Comparison of ENCODE assay signal across 8 mouse cellular contexts in the genomic region with DNA sequence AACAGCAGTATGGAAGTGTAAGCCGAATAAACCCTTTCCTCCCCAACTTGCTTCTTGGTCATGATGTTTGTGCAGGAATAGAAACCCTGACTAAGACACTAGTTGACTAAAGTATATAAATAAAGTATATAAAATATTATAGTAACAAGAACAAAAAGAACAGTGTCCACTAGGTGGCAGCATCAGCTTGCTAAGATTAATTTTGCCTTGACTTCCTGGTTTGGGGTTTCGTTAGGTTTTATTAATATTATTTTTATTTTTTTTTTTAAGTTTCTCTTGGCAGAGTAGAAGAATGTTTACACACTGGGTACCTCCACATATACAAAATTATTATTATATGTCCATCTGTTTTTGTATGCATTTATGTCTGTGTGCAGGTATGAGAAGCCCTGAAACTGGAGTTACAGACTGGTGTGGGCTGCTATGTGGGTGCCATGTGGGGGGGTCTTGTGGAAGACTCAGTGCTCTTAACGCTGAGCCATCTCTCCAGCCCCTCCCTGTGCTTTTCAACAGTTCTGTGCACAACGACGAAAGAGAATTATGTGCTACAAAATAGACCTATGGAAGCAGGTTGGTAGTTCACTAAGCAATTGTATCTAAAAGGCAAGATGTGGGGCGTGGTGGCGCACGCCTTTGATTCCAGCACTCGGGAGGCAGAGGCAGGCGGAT. TPM values are rescaled to one million over a fixed set of nuclear protein-coding genes. Genes with fewer than 3 reads are reported as not detected.
DNase-seq lines count a peak whose midpoint lies in the region; ATAC-seq and TF ChIP-seq lines count a peak whose summit lies in the region.

No protein-coding gene starts in this region.

- H3K36me3 ChIP-seq in heart, embryonic 12.5 days, result no peaks in the 10 kb centered on the region
- no peaks in the 10 kb centered on the region for H3K36me3 ChIP-seq in kidney, postnatal 0 days (ENCODE audit: insufficient read depth, low read length)
- no peaks in the 10 kb centered on the region for H3K36me3 ChIP-seq in lung, embryonic 15.5 days

- peak overlapping the region; percentile 50 for H3K4me2 ChIP-seq in heart, embryonic 12.5 days
- H3K4me2 ChIP-seq in kidney, postnatal 0 days (ENCODE audit: low read length), result 0 out of 2 replicates have a peak overlapping the region, but pooled peaks have one; percentile 3
- peak overlapping the region; percentile 41 for H3K4me2 ChIP-seq in lung, embryonic 15.5 days

- DNase-seq in urinary bladder, postnatal 25 days (ENCODE audit: low spot score), result peak; percentile 38
- no peak for DNase-seq in urinary bladder, postnatal 4 days (ENCODE audit: low spot score in 2 of 2)
- DNase-seq in c-Kit-positive CD71-positive TER-119-positive erythroid progenitor cells, embryonic 14.5 days (ENCODE audit: low spot score), result peak; percentile 75
- peak; percentile 88 for DNase-seq in kidney, postnatal 0 days (ENCODE audit: low spot score)
- peak; percentile 89 for DNase-seq in retina, embryonic 14.5 days (ENCODE audit: low spot score)
- no peak for DNase-seq in ovary, postnatal 36 days (ENCODE audit: low spot score)

- H3K9ac ChIP-seq in heart, embryonic 12.5 days, result no peak overlapping the region
- H3K9ac ChIP-seq in kidney, postnatal 0 days (ENCODE audit: low read depth, low read length), result no peak overlapping the region
- no peak overlapping the region for H3K9ac ChIP-seq in lung, embryonic 15.5 days

- H3K4me1 ChIP-seq in heart, embryonic 12.5 days (replicated peaks), result no peaks in the 10 kb centered on the region
- H3K4me1 ChIP-seq in kidney, postnatal 0 days (replicated peaks; ENCODE audit: insufficient read depth, low read length), result no peaks in the 10 kb centered on the region
- H3K4me1 ChIP-seq in lung, embryonic 15.5 days, result peaks cover 4% of the 10 kb centered on the region; the same call in 1 of the 2 replicates

- H3K4me3 ChIP-seq in heart, embryonic 12.5 days, result no peak overlapping the region
- no peak overlapping the region for H3K4me3 ChIP-seq in kidney, postnatal 0 days (replicated peaks; ENCODE audit: low read depth, low read length)
- no peak overlapping the region for H3K4me3 ChIP-seq in lung, embryonic 15.5 days

- peaks cover 49% of the 10 kb centered on the region for H3K27me3 ChIP-seq in heart, embryonic 12.5 days (replicated peaks)
- no peaks in the 10 kb centered on the region for H3K27me3 ChIP-seq in kidney, postnatal 0 days (ENCODE audit: insufficient read depth, low read length)
- peaks cover 39% of the 10 kb centered on the region for H3K27me3 ChIP-seq in lung, embryonic 15.5 days

- H3K9me3 ChIP-seq in heart, embryonic 12.5 days (replicated peaks), result no peaks in the 10 kb centered on the region
- no peaks in the 10 kb centered on the region for H3K9me3 ChIP-seq in kidney, postnatal 0 days (replicated peaks; ENCODE audit: low read length)
- no peaks in the 10 kb centered on the region for H3K9me3 ChIP-seq in lung, embryonic 15.5 days

- peak; percentile 77 for TF ChIP-seq CTCF in kidney, postnatal 0 days (IDR thresholded peaks at IDR 0.05; ENCODE audit: low read depth)

- H3K27ac ChIP-seq in heart, embryonic 12.5 days (ENCODE audit: poor library complexity, severe bottlenecking), result no peak overlapping the region
- no peak overlapping the region for H3K27ac ChIP-seq in kidney, postnatal 0 days
- H3K27ac ChIP-seq in lung, embryonic 15.5 days, result no peak overlapping the region

- 29% methylated on average over 10 of the region's 10 CpGs for WGBS in heart, embryonic 12.5 days
- WGBS in kidney, postnatal 0 days, result 41% methylated on average over 10 of the region's 10 CpGs
- WGBS in lung, embryonic 15.5 days, result 32% methylated on average over 10 of the region's 10 CpGs

- ATAC-seq in heart, embryonic 12.5 days (ENCODE audit: insufficient number of reproducible peaks, low FRiP score), result no peak
- ATAC-seq in kidney, postnatal 0 days (replicated peaks; ENCODE audit: low FRiP score, low read depth), result no peak
- ATAC-seq in lung, embryonic 15.5 days (ENCODE audit: borderline replicate concordance, extremely low read depth, low FRiP score, low TSS enrichment), result no peak

RNA-seq across cellular contexts. Expression of gene Fcrlb, which starts 11.8 kb away (rescaled TPM):
- not detected in 2 replicates for polyA plus RNA-seq in heart, embryonic 12.5 days (2016; fragmentation: Nextera tagmentation; extraction: Ambion mirVana)
- 0.32 and 0.41 TPM in 2 replicates for polyA plus RNA-seq in kidney, postnatal 0 days (2015; fragmentation: Nextera tagmentation; extraction: Ambion mirVana)
- not detected in 2 replicates for polyA plus RNA-seq in lung, embryonic 15.5 days (2015; fragmentation: Nextera tagmentation; extraction: Ambion mirVana)

RNA-seq across cellular contexts. Expression of gene Dusp12, which starts 15.6 kb away (rescaled TPM):
- polyA plus RNA-seq in heart, embryonic 12.5 days (2016; fragmentation: Nextera tagmentation; extraction: Ambion mirVana), result 28.4 and 28.8 TPM in 2 replicates
- 32.8 and 34.9 TPM in 2 replicates for polyA plus RNA-seq in kidney, postnatal 0 days (2015; fragmentation: Nextera tagmentation; extraction: Ambion mirVana)
- 34.1 and 37.0 TPM in 2 replicates for polyA plus RNA-seq in lung, embryonic 15.5 days (2015; fragmentation: Nextera tagmentation; extraction: Ambion mirVana)

RNA-seq across cellular contexts. Expression of gene Gm26620, which starts 16.1 kb away (rescaled TPM):
- polyA plus RNA-seq in heart, embryonic 12.5 days (2016; fragmentation: Nextera tagmentation; extraction: Ambion mirVana), result 0.43 and 0.62 TPM in 2 replicates
- 2.0 and 2.1 TPM in 2 replicates for polyA plus RNA-seq in kidney, postnatal 0 days (2015; fragmentation: Nextera tagmentation; extraction: Ambion mirVana)
- 0.20 and 0.79 TPM in 2 replicates for polyA plus RNA-seq in lung, embryonic 15.5 days (2015; fragmentation: Nextera tagmentation; extraction: Ambion mirVana)

RNA-seq across cellular contexts. Expression of gene Fcrla, which starts 26.4 kb away (rescaled TPM):
- polyA plus RNA-seq in heart, embryonic 12.5 days (2016; fragmentation: Nextera tagmentation; extraction: Ambion mirVana), result 0.26 TPM in 1 of 2 replicates, not detected in the other
- not detected in 2 replicates for polyA plus RNA-seq in kidney, postnatal 0 days (2015; fragmentation: Nextera tagmentation; extraction: Ambion mirVana)
- polyA plus RNA-seq in lung, embryonic 15.5 days (2015; fragmentation: Nextera tagmentation; extraction: Ambion mirVana), result 0.14 TPM in 1 of 2 replicates, not detected in the other

RNA-seq across cellular contexts. Expression of gene Atf6, which starts 33.4 kb away (rescaled TPM):
- 15.0 and 16.7 TPM in 2 replicates for polyA plus RNA-seq in heart, embryonic 12.5 days (2016; fragmentation: Nextera tagmentation; extraction: Ambion mirVana)
- 8.6 and 8.9 TPM in 2 replicates for polyA plus RNA-seq in kidney, postnatal 0 days (2015; fragmentation: Nextera tagmentation; extraction: Ambion mirVana)
- 9.1 and 10.1 TPM in 2 replicates for polyA plus RNA-seq in lung, embryonic 15.5 days (2015; fragmentation: Nextera tagmentation; extraction: Ambion mirVana)

Comparison
In these comparisons a context has a peak if more than half of its experiments do, and no peak if none do; other contexts are left out.
1. DNase-seq: peak in urinary bladder, postnatal 25 days (single experiment), c-Kit-positive CD71-positive TER-119-positive erythroid progenitor cells, embryonic 14.5 days (single experiment), kidney, postnatal 0 days (single experiment) and retina, embryonic 14.5 days (single experiment); none in urinary bladder, postnatal 4 days (0 of 2) and ovary, postnatal 36 days (single experiment).
2. Peak in every context shown above with its lines, with median percentiles within 50 percentile points of each other: H3K4me2 ChIP-seq.